Mouse (Mus musculus): Measurements from ENCODE around the gene Gm4847.

The Gm4847 gene

DNA sequence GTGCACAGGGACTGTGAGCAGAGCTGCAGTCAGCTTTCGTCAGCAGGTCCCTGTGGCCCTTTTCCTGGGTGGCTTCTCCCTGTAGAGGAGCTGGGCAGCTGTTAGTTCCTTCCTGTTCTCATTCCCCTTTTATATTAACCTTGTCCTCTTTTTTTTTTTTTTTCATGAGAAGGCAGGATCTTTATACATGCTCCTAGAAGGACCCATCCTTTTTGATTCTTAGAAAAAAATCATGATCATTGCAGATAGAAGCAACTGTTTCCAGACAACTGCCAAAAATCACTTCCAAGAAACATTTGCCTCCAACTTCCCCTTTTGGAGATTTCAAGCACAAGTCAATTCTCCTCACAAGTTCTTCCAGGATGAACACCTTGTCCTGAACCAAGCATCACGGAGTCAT is at the start of gene Gm4847:
Gm4847 (minus strand) TSS at position 101 of the 400 bp plus-strand sequence.
- no peak for DNase-seq (ENCODE audit: extremely low read depth, low read depth, low spot score)

- DNase-seq (ENCODE audit: extremely low read depth, low read depth, low spot score) = no peak
Measured at GRCm38 (mm10) chr1:166681745-166682144, 34.3 kb upstream of the Gm4847 start, which contains the start of gene Fmo9. Fmo9 (minus strand) TSS chr1:166681845.

- no peak for DNase-seq (ENCODE audit: extremely low read depth, low read depth, low spot score)
Measured at GRCm38 (mm10) chr1:166669264-166669663, 21.8 kb upstream of the Gm4847 start.

- DNase-seq (ENCODE audit: extremely low read depth, low read depth, low spot score) = no peak
Measured at GRCm38 (mm10) chr1:166660800-166661199, 13.3 kb upstream of the Gm4847 start.

Data from fat pad, adult 2 months (tissue).